Mouse (Mus musculus) lung, postnatal 10 days (tissue): ENCODE measurements around the gene Mzf1.

ENCODE experiments used
- DNase-seq: peaks from one replicate; pipeline ENCODE4 v3.0.0; 2021

Gene Mzf1

DNA sequence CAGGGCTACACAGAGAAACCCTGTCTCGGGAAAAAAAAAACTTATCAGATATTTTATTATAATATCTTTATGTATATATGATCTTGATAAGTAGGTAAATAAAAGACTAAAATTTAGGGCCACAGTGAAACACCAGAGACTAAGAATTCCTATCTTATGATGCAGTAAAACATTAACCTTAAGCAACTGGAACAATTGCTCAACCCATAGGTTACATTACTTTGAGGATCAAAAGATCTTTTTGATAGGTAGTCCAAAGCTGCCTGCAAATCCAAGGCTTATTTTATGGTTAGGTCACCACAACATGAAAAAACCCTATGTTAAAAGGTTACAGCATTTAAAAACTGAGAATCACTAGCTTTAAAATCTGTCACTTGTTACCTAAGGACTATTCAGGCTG is 53.0 kb downstream of the Mzf1 start:
- no peak for DNase-seq

DNA sequence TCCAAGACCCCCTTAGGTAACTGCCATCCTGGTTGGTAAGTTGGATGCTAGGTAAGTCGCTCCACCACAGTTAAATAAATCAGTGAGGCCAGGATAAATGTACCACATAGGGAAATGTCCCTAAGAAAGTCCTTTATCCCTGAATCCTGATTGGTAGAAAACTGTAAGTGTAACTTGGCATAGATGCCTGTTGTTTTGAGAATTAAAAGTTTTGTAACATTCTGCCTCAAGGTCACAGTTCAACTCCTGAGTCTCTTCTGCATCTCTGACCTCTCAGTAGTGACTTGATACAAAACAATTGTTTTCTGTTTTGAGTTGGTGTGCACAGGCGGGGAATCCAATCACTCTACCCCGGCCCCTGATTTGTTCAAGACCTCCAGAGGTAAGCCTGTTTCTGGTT is 55.7 kb downstream of the Mzf1 start, which contains the start of gene Trim28:
Gene Trim28, plus strand, starts transcription at position 264 of the 400 bp plus-strand sequence.
- DNase-seq: no peak

DNA sequence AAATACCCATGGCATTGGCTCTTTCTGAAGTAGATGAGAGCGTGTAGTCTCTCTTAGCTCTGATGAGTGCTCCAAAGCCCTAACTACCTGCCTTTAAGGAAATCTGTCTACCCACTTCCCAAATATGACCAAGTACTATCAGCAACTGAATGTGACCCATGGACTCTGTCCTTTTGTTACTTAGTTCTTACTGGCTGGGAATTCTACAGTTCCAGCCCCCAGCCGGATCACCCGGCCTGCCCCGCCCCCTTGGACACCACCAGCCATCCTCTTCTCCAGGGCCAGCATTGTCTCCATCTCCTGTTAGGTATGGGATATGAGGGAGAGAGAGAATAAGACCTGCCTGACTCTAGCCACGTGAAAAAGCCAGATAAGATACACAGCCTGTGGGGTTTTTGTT is 56.5 kb downstream of the Mzf1 start, which contains the start of gene Slc27a5:
Gene Slc27a5, minus strand, starts transcription at position 140 of the 400 bp plus-strand sequence.
- no peak for DNase-seq

DNA sequence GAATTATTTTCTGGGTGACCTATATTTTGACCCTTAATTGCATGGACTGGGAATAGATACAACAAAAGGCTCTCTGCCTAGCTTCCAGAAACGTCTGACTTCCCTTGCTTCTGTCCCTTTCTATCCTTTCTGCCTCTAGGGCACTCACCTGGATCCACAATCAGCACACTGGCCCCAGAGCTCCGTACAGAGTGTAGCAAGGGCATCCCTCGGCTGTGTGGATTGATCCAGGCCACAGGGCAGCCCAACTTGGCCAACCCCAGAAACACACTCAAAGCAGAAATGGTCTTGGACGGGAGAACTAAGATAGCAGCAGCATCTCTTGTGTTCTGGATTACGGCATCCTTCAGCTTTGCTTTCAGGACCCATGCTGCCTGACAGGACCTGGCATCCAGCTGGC is 57.3 kb downstream of the Mzf1 start:
- no peak for DNase-seq

DNA sequence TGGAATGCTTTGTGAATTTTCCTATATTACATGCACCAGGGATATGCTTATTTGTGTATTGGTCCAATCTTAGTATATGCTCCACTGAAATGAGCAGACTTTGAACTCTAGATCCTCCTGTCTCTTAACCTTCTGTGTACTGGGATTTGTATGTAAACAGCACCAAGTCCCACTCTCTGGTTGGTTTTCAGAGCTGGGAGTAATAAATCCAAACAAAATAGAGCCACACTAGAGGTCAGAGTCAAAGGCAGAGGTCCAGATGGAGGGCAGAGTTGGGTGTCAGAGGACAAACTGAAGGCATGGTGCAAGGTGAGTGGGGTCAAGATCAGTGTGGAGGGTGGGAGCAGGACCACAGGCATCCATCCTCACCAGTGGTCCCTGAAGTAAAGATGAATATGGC is 58.7 kb downstream of the Mzf1 start:
- no peak for DNase-seq

DNA sequence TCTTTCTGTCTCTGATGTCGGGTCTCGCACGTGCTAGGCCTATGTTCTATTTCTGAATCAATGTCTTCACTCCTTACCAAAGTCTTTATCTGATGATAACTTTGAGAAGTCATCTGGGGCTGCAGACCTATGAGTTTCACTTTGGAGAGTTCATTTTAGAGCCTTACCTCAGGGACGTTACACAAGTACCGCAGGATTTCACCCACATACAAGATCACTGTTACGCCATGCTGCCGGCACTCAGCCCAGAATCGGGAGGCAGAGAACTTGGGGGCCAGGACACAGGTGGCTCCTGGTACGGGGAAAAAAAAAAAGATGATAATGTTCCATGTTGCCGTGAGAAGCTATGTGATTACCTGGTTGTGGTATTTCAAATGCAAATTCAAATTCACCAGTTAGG is 61.4 kb downstream of the Mzf1 start:
- DNase-seq: no peak
